Mouse (Mus musculus) midbrain, embryonic 11.5 days (tissue): ENCODE data around the gene Lyrm1. TPM values are rescaled to one million over a fixed set of nuclear protein-coding genes. Genes with fewer than 3 reads are reported as not detected.

Experiments
- polyA plus RNA-seq: library from polyadenylated mRNA; unstranded; fragments of >200 nt; fragmentation: Nextera tagmentation; extraction: Ambion mirVana; gene quantifications from 2 replicates; pipeline ENCODE4 v1.2.1, GENCODE M21; 2014

Lyrm1 gene
- polyA plus RNA-seq, 1 experiment from 2014 or later = 13.1 TPM

Other genes starting within 250 kb of the Lyrm1 start
- not detected in 2 replicates for gene Acsm4, start 205.8 kb upstream of the Lyrm1 start, polyA plus RNA-seq
- gene Thumpd1, start 175.1 kb upstream of the Lyrm1 start, polyA plus RNA-seq = 106 TPM in 2 replicates
- gene Acsm3, start 134.9 kb upstream of the Lyrm1 start, polyA plus RNA-seq = 0.11 and 0.19 TPM in 2 replicates
- 21.0 and 25.2 TPM in 2 replicates for gene Rexo5, start 101.9 kb upstream of the Lyrm1 start, polyA plus RNA-seq
- gene Eri2, start 101.8 kb upstream of the Lyrm1 start, polyA plus RNA-seq = 42.6 and 45.9 TPM in 2 replicates
- gene Dcun1d3, start 437 bp downstream of the Lyrm1 start, polyA plus RNA-seq = 10.5 and 11.1 TPM in 2 replicates
- gene Dnah3, start 199.4 kb downstream of the Lyrm1 start, polyA plus RNA-seq = 0.03 TPM in 1 of 2 replicates, not detected in the other
- gene Tmem159, start 206.5 kb downstream of the Lyrm1 start, polyA plus RNA-seq = 23.2 and 23.6 TPM in 2 replicates
- not detected in 2 replicates for gene Zp2, start 249.4 kb downstream of the Lyrm1 start, polyA plus RNA-seq